Mouse (Mus musculus): ENCODE results near the gene Npat.

DNA sequence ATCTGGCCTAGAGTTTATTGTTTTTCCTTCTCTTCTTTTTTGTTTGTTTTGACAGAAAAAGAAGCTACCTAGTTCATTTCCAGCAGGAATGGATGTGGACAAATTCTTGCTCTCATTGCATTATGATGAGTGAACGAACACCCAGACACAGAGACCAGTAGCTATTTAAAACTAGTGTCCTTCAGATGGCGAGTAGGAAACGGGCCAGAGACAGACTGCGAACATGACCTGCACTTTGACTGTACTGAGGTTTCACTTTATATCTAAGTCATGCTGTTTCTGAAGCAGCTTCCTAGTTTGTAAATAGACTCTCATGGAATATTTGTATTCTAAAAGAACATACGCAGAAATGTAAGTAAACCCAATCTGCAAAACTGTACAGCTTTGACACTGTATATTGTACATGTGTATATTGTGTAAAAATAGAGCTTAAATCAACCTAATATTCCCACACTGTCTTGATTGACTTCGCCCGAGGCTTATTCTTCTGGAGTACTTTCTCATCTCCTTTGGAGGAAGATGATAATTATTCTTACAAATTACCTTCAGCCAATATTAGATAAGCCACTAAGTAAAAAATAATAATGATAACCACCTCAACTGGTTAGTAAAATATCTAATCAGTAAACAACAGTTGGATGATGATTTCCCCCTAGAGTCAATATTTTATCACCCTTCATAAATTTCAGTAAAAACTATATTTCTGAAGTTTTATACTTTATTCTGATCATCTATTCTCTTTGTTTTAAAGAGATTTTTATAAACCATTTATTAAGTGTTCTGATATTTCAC, 35.9 kb downstream of the Npat start:
- TF ChIP-seq CTCF (IDR thresholded peaks at IDR 0.05; ENCODE audit: low read depth) = no peak
- no peak for TF ChIP-seq EP300 (optimal IDR thresholded peaks at IDR 0.05)
